Mouse (Mus musculus): ENCODE data around the gene Lipc. TPM values are rescaled to one million over a fixed set of nuclear protein-coding genes. Genes with fewer than 3 reads are reported as not detected.

The Lipc gene
- polyA plus RNA-seq, 1 experiment from 2014 or later = 0.19 TPM

DNA sequence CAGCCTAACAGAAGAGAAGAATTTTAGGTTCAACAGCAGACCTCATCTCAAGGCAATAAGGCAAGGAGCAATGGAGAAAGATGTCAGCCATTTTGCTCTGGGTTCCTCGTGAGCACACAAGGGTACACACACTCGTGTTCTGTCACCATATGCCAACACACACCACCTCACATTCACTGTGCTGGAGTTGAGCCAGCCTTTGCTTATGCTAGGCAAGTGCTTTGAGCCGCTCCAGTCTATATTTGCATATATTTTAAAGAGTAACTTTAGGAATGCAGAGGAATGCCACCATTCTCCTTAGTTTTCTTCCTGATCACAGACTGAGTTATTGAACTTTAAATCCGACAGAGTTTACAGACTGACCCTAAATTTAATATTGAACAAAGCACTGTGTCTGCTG is 161.4 kb downstream of the Lipc start:
- H3K9ac ChIP-seq (ENCODE audit: low read depth, low read length) = no peak overlapping the region
- no peak overlapping the region for H3K4me2 ChIP-seq (ENCODE audit: low read length)
- no peak for ATAC-seq
- H3K27me3 ChIP-seq (ENCODE audit: control insufficient read depth, insufficient read depth, low read depth, low read length) = no peaks in the 10 kb centered on the region
- no peaks in the 10 kb centered on the region for H3K36me3 ChIP-seq (ENCODE audit: control insufficient read depth, insufficient read depth, low read length)
- WGBS = 86% methylated on average over 4 of the region's 4 CpGs
- H3K4me1 ChIP-seq (ENCODE audit: control insufficient read depth, insufficient read depth, low read length) = no peaks in the 10 kb centered on the region
- no peak overlapping the region for H3K27ac ChIP-seq (ENCODE audit: low read length)
- H3K4me3 ChIP-seq (ENCODE audit: low read depth, low read length) = no peak overlapping the region
- 0 out of 2 replicates have a peak, but pooled peaks cover 4% of the 10 kb centered on the region for H3K9me3 ChIP-seq (replicated peaks; ENCODE audit: control insufficient read depth, low read length, poor library complexity, severe bottlenecking)

DNA sequence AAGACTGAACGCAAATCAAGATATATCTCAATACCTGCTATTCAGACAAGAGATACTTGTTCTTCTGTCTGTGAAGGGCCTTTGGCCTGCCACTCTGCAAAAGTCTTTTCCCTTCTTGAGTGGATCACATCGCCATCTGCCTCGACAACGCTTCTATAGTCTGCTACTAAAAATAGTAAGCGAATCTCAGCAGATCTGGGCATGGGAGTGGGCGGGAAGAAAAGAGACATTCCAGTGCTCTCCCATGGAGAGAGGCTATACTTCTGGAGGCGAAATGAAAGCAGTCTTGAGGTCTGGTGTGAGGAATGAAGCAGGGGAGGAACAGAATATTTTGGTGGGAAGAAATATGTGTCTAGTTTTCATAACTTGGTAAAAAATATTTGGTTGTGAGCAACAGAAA is 163.3 kb downstream of the Lipc start:
- Histone ChIP-seq H3K9ac (ENCODE audit: low read depth, low read length) (no peak overlapping the region), H3K4me3 (ENCODE audit: low read depth, low read length) (no peak overlapping the region), H3K36me3 (ENCODE audit: control insufficient read depth, insufficient read depth, low read length) (no peaks in the 10 kb centered on the region), H3K27ac (ENCODE audit: low read length) (no peak overlapping the region), H3K4me2 (ENCODE audit: low read length) (no peak overlapping the region), H3K9me3 (replicated peaks; ENCODE audit: control insufficient read depth, low read length, poor library complexity, severe bottlenecking) (0 out of 2 replicates have a peak, but pooled peaks cover 4% of the 10 kb centered on the region), H3K4me1 (ENCODE audit: control insufficient read depth, insufficient read depth, low read length) (no peaks in the 10 kb centered on the region), H3K27me3 (ENCODE audit: control insufficient read depth, insufficient read depth, low read depth, low read length) (no peaks in the 10 kb centered on the region)
- no peak for ATAC-seq
- 76% methylated on average over 7 of the region's 7 CpGs for WGBS

DNA sequence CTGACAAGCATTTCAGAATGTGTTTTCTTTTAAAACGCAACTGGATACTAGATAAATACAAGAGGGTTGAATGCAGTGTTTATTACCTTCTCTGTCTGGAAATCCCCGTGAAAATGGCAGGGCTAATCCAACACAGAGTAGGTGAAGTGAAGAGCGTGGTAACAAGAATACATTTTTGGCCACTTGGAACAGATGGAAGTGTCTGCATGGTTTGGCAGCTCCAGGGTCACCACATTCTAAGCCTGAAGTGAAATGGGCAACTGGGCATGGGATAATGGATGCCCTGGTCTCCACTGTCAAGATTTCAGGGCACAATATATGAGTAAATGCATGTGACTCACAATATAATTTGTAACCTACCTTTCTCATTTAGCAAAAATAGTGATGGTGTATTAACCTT is 169.8 kb downstream of the Lipc start:
- no peak for ATAC-seq
- 78% methylated on average over 3 of the region's 3 CpGs for WGBS
- Histone ChIP-seq H3K9ac (ENCODE audit: low read depth, low read length) (no peak overlapping the region), H3K27me3 (ENCODE audit: control insufficient read depth, insufficient read depth, low read depth, low read length) (no peaks in the 10 kb centered on the region), H3K4me1 (ENCODE audit: control insufficient read depth, insufficient read depth, low read length) (no peaks in the 10 kb centered on the region), H3K36me3 (ENCODE audit: control insufficient read depth, insufficient read depth, low read length) (no peaks in the 10 kb centered on the region), H3K27ac (ENCODE audit: low read length) (no peak overlapping the region), H3K9me3 (replicated peaks; ENCODE audit: control insufficient read depth, low read length, poor library complexity, severe bottlenecking) (no peaks in the 10 kb centered on the region), H3K4me3 (ENCODE audit: low read depth, low read length) (no peak overlapping the region), H3K4me2 (ENCODE audit: low read length) (no peak overlapping the region)

DNA sequence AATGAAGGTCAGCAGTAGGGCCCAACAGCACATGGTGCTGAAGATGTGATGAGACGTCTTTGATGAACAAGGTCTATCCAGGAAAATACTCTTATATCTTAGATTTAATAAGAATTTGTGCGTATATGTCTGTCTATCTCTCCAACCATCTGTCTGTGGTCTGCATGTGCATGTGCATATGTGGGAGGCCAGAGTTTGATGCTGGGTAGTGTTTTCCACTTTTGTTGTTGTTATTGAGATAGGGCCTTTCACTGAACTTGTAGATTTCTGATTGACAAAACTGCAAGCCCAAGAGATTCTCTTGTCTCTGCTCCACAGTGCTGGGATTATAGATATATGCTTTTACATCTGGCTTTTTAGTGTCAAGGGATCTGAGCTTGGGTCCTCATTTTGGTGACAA is 176.5 kb downstream of the Lipc start:
- H3K27ac ChIP-seq (ENCODE audit: low read length) = no peak overlapping the region
- no peak overlapping the region for H3K4me2 ChIP-seq (ENCODE audit: low read length)
- no peak overlapping the region for H3K9ac ChIP-seq (ENCODE audit: low read depth, low read length)
- 100% methylated on average over 2 of the region's 2 CpGs for WGBS
- no peaks in the 10 kb centered on the region for H3K27me3 ChIP-seq (ENCODE audit: control insufficient read depth, insufficient read depth, low read depth, low read length)
- no peaks in the 10 kb centered on the region; the same call in 1 of the 2 replicates for H3K36me3 ChIP-seq (ENCODE audit: control insufficient read depth, insufficient read depth, low read length)
- H3K4me1 ChIP-seq (ENCODE audit: control insufficient read depth, insufficient read depth, low read length) = no peaks in the 10 kb centered on the region
- H3K4me3 ChIP-seq (ENCODE audit: low read depth, low read length) = no peak overlapping the region
- H3K9me3 ChIP-seq (replicated peaks; ENCODE audit: control insufficient read depth, low read length, poor library complexity, severe bottlenecking) = no peaks in the 10 kb centered on the region
- ATAC-seq = no peak

DNA sequence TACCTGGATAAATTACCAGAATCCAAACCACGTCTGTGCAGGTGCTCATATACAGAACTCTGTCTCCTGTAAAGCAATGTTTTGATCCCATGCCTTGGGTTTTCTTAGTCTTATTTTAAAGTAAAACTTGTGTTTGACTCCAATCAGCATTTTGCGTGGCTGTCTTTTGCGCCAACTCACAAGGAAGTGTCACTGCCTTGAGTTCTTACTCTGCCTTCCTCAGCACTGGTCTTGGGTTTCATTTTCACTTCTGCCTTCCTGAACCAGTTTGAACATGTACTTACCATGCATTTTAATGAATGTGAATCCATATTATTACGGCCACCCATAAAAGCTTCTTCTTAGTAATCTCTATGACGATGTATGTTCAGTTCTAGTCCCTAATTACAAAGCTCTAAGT is 191.1 kb downstream of the Lipc start:
- Histone ChIP-seq H3K9me3 (replicated peaks; ENCODE audit: control insufficient read depth, low read length, poor library complexity, severe bottlenecking) (no peaks in the 10 kb centered on the region), H3K4me2 (ENCODE audit: low read length) (no peak overlapping the region), H3K4me3 (ENCODE audit: low read depth, low read length) (no peak overlapping the region), H3K9ac (ENCODE audit: low read depth, low read length) (no peak overlapping the region), H3K27ac (ENCODE audit: low read length) (no peak overlapping the region), H3K27me3 (ENCODE audit: control insufficient read depth, insufficient read depth, low read depth, low read length) (no peaks in the 10 kb centered on the region), H3K36me3 (ENCODE audit: control insufficient read depth, insufficient read depth, low read length) (peaks cover 11% of the 10 kb centered on the region), H3K4me1 (ENCODE audit: control insufficient read depth, insufficient read depth, low read length) (no peaks in the 10 kb centered on the region)
- WGBS = 95% methylated on average over 5 of the region's 5 CpGs
- no peak for ATAC-seq

DNA sequence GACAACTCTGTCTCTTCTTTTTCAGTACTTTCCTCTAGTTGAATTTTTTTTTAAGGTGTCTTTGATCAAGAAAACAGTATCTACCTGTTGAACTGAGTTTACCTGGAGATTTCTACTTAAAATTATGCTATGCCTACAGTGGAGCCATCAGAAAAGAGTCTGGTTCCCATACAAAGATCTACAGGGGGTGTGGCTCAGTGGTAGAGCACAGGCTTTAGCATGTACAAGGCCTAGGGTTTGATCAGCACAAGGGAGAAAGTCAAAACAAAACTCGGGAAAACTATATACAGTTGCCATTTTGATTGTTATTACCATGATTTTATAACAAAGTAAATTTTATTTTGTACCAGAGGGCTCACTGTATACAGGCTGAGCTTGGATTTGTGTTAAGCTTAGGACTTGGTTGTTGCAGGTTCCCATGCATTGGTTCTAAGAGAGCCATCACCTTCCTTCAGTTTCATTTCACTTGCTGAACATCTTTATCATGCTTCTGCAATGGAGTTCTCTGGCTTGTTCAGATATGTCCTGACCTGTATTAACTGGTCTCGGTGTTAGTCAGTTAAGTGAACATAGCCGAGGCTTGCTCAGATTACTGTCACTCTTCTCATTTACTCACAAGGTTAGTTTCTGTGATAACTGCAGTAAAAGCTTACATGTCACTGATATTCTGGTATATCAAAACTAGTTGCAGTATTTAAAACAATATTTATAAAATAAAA is 200.4 kb downstream of the Lipc start:
- Histone ChIP-seq H3K9ac (ENCODE audit: low read depth, low read length) (no peak overlapping the region), H3K4me3 (ENCODE audit: low read depth, low read length) (no peak overlapping the region), H3K4me2 (ENCODE audit: low read length) (no peak overlapping the region), H3K27ac (ENCODE audit: low read length) (no peak overlapping the region), H3K9me3 (replicated peaks; ENCODE audit: control insufficient read depth, low read length, poor library complexity, severe bottlenecking) (no peaks in the 10 kb centered on the region), H3K27me3 (ENCODE audit: control insufficient read depth, insufficient read depth, low read depth, low read length) (no peaks in the 10 kb centered on the region), H3K4me1 (ENCODE audit: control insufficient read depth, insufficient read depth, low read length) (no peaks in the 10 kb centered on the region), H3K36me3 (ENCODE audit: control insufficient read depth, insufficient read depth, low read length) (peaks cover 13% of the 10 kb centered on the region)
- no peak for ATAC-seq
- WGBS = 92% methylated on average over 3 of the region's 3 CpGs

Small RNA genes within 50 kb of the gene (microRNA-seq; reads per million reads assigned to microRNA genes)
- not detected for gene Gm25149

Other genes starting within 250 kb of the Lipc start
- gene Aqp9, start 216.5 kb upstream of the Lipc start, polyA plus RNA-seq (2015; fragmentation: Nextera tagmentation; extraction: Ambion mirVana) = 0.70 and 1.2 TPM in 2 replicates